Mouse (Mus musculus): ENCODE results near the gene Adcy6.
"Not testable (repeated sequence)": the region's sequence is repeated elsewhere in the genome, so short reads cannot be mapped to it uniquely, and the experiment has no call there.

Gene Adcy6

GRCm38 (mm10) chr15:98601832-98602190 lies 8.1 kb downstream of the Adcy6 start:
- no peak for DNase-seq (ENCODE audit: low spot score)

DNA sequence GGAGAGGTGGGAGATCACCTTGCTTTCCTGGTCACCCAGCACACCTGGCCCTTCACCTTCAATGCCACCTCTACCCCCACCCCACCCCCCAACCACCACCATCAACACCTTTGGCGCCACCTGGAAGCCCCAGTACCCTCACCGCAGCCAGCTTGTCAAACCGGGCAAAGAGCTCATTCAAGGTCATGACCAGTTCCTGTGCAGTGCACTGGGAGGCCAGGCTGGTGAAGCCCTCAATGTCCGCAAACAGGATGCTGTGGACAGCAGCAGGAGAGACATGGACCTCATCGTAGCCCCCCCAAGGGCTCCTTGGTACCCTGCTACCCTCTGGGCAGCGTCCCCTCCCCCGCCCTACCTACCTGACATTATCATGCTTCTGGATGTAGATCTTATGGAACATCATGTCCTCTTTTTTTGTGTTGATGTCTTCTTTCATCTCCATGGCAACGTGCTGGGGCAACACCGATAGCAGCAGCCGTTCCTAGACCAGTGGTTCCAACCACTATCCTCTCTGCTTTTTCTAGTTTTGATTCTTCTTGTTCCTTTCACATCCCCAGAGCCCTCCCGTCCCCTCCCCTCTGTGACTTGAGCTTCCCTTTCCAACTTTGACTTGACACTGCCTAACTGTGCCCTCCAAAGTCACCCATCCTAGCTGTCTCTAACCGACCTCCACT lies 9.7 kb downstream of the Adcy6 start:
- no peak for DNase-seq (ENCODE audit: low spot score)

GRCm38 (mm10) chr15:98596609-98597008 lies 13.3 kb downstream of the Adcy6 start:
- no peak for DNase-seq (ENCODE audit: low spot score)

DNA sequence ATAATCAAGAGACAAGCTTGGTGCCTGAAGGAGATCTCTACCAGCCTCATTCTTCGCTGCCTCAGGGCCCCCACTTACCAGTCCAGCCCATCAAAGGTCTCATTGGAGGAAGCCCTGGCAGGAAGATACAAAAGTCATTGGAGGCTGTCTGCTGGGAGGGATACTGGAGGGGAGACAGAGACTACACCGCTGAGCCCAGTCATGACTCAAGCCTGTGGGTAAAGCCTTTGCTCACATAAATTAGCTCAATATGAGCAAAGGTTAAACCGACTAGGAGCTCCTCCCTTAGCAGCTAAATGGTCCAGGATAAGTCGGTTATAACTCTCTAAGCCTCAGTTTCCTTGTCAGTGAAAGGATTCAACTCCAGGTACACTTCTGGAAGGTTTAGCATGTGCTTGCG lies 14.8 kb downstream of the Adcy6 start:
- DNase-seq (ENCODE audit: low spot score): no peak

GRCm38 (mm10) chr15:98594193-98594592 lies 15.7 kb downstream of the Adcy6 start:
- no peak for DNase-seq (ENCODE audit: low spot score)

GRCm38 (mm10) chr15:98591396-98591795 lies 18.5 kb downstream of the Adcy6 start:
- no peak for DNase-seq (ENCODE audit: low spot score)

DNA sequence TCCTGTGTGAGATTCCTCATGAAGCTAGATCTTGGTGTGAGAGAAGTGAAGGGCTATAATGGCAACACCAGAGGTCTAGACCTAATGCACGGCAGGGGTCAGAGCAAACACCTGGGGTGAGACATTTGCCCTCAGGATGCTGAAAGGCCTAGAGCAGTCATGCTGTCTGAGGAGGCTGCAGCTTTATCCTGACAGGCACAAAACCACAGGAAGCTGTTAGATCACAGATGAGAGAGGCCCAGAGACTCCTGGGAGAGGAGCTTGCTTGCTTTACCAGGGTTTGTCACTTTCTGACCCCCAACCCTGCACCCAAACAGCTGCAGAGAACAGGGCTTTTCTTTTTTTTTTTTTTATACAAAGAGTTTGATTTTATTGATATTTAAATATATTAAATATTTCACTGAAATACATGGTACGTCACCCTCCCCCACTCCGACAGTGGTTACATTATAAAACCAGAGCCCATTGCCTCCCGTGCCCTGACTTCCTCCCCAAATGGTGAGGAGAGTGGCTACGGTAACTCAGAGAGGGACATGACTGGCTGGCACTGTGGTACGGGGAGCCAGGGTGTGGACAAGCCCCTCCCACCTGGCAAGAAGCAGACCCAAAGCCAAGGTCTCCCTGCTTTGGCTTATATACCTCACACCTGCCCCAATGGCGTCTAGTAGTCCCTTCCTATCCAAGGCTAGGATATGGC lies 20.1 kb downstream of the Adcy6 start:
- no peak for DNase-seq (ENCODE audit: low spot score)

DNA sequence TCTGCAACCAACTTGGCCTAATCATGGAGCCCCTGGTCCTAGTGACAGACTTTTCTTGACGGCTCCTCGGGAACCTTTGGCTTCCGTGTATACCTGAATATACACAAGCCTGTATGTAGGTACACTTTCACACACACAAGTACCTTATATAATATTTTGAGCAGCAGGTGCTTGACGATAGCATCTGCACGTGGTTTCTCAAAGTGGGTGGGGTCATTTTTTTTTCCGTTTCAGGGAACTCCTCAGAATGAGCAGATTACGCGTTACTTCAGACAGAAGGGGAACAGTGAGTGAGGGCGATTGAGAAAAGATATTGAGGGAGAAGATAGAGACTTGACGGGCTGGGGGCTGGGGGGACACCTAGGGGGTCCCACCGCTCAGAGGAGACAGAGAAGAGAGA lies 22.1 kb downstream of the Adcy6 start:
- no peak for DNase-seq (ENCODE audit: low spot score)

DNA sequence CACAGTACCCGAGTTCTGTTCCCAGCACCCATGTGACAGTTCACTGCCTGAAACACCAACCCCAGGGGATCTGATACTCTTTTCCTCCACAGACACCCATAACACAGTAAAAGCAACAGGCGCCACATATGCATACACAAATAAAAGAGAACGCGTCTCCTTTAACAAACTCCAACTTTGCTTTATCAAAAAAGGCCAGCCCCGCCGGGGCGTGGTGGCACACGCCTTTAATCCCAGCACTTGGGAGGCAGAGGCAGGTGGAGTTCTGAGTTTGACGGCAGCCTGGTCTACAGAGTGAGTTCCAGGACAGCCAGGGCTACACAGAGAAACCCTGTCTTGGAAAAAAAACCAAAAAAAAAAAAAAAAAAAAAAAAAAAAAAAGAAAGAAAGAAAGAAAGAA lies 23.7 kb downstream of the Adcy6 start:
- not testable (repeated sequence) for DNase-seq (ENCODE audit: low spot score)

GRCm38 (mm10) chr15:98585421-98585820 lies 24.5 kb downstream of the Adcy6 start:
- no peak for DNase-seq (ENCODE audit: low spot score)

- DNase-seq (ENCODE audit: low spot score): no peak
Observed at GRCm38 (mm10) chr15:98582996-98583395, 26.9 kb downstream of the Adcy6 start.

DNA sequence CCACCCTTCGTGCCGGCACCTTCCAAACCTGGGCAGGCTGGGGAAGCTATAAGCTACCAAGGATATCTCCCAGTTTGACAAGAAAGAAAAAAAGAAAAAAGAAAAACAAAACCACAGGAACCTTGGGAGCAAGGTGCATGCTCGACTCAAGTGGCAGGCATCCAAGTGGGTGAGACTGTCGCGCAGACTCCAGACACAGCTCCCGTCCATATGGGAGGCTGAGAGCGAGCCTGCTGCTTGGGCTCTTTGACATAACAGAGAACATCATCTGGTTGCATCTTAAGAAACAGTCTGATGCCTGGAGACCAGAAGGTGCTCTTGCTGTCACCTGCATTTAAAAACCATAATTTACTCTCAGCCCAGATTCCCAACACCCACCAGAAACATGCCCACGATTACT lies 27.5 kb downstream of the Adcy6 start:
- DNase-seq (ENCODE audit: low spot score): no peak

- DNase-seq (ENCODE audit: low spot score): no peak
Observed at GRCm38 (mm10) chr15:98579795-98580464, 29.9 kb downstream of the Adcy6 start.

DNA sequence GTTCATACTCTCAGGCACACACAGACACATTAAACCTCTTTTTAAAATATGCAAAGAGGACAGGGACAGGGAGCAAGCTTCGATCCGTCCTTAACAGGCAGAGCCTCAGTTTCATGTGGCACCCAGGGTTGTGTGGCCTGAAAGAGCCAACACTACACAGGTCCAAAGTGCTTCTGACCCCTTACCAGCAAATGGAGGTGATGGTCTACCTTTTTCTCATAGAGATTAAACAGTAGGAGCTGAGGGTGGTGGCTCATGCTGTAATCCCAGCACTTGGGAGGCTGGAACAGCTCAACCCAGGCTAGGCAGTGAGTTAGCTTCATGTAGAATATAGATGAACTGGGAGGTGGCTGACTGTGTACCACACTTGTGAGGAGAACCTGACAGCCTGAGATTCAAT lies 30.6 kb downstream of the Adcy6 start:
- no peak for DNase-seq (ENCODE audit: low spot score)

- DNase-seq (ENCODE audit: low spot score): no peak
Observed at GRCm38 (mm10) chr15:98573293-98573692, 36.6 kb downstream of the Adcy6 start.

GRCm38 (mm10) chr15:98570873-98571538 lies 38.9 kb downstream of the Adcy6 start, which contains the start of the genes Ccnt1 and 4930415O20Rik:
Gene Ccnt1 (minus strand): TSS chr15:98570923.
Gene 4930415O20Rik (plus strand): TSS chr15:98571004.
- DNase-seq (ENCODE audit: low spot score): no peak

DNA sequence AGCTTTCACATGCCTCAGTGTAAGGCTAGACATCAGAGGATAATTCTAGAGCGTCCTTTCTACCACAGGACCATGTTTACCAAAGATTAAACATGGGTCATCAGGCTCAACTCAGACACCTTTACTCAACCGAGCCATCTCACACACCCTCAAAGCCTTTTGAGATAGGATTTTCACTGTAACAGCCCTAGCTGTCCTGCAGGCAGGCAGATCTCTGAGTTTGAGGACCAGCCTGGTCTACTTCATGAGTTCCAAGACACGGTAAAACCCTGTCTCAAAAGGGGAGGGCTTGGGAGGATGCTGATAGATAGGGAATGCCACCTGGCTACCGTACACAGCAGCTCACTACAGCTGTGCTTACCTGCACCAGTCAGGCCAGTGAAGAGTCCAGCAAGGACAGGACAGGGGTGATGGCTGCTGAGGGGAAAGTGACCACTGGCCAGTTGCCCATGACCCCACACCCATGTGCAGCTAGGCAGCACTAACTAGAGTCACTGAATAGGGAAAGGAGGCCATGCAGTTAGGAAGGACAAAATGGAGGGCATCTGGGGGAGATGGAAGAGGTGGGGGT lies 40.0 kb downstream of the Adcy6 start:
- DNase-seq (ENCODE audit: low spot score): no peak

DNA sequence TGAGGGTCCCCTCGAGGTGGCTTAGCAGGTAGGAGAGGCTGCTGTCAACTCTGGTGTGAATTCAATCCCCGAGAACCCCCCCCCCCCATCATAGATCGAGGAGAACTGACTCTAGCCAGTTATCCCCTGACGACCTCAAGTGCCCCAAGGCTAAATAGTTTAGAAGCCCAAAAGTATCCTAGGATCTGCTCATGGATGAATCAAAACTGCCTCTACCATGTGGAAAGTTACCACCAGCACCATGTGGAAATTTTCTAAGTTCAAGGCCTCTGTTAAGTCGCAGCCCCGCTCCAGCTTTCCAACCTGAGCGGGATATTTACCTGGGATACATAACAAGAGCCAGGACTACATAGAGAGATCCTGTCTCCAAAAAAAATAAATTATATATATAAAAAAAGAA lies 40.7 kb downstream of the Adcy6 start:
- no peak for DNase-seq (ENCODE audit: low spot score)

DNA sequence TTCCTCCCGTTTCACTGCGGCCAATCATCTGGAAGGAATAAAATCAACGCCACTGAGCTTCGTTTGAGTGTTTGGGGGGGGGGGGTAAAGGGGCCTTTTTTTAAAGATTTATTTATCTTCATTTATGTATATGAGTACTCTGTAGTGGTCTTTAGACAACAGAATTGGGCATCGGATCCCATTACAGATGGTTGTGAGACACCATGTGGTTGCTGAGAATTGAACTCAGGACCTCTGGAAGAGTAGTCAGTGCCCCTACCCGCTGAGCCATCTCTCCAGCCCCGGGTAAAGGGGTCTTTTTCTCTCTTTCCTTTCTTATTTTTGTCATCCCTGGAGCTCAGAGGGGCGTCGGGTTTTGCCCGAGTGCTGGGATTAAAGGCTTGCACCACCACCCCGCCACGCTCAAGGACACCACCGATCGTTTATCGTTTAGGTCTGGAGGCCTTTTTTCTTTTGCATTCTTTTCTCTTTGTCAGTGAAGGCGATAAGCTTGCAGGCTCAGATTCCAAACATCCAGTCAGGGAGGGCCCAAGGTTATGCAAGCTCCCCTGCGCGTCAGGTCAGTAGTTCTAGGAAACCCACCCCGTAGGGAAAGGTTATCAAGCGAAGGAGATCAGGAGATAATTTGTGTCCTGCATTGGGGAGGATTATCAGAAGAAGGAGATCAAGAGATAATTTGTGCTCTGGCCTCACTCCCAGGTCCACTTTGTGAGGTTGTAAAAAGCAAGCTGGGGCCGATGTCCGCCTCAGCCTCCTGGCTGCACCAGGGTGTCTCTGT lies 41.4 kb downstream of the Adcy6 start:
- no peak for DNase-seq (ENCODE audit: low spot score)

DNA sequence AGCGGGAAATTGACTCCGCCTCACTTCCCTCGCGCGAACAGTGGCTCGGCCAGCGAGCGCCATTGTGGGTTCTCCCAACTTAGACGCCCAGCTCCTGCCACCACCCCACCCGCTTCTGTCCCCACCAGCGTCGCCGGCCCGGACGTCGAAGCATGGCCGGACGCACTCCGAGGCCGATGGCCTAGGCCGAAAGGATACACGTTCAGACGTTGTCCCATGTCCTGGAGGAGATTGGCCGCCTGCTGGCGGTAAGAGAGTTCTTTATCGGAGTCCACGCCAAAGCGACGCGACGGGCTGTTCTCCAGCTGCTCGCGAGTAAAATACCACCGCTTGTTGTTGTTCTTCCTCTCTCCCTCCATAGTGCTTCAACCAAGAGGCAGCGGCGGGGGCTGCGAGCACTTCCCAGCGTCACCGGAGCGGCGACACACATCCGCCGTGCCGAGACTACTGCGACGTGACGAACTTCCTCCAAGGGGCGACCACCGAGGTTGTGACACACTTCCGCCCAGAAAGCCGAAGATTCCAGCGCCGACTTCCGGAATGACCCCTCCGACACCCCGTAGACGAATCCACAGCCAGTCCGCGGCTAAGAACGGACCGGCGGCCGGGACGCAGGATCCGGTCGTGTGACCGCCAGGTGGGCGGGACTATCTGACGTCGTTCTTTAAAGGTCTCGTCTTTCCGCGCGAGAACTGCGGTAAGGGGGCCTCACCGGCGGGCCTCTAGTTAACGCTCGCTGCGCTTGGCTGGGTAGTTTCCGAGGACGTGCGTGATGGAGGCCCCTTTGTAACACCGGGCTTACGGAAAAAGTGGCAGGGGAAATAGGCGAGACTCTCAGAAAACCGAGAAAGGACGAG lies 42.4 kb downstream of the Adcy6 start:
- peak; percentile 99 for DNase-seq (ENCODE audit: low spot score)

- no peak for DNase-seq (ENCODE audit: low spot score)
Observed at GRCm38 (mm10) chr15:98566973-98567277, 43.0 kb downstream of the Adcy6 start.

Data from urinary bladder, postnatal 10 days (tissue).